Mouse (Mus musculus) kidney, embryonic 14.5 days (tissue): ENCODE measurements around the gene Palld. TPM values are rescaled to one million over a fixed set of nuclear protein-coding genes. Genes with fewer than 3 reads are reported as not detected.

Experiments
- ATAC-seq: fragments of 200-750 bp; cut with Nextera tagmentation; 2 replicates; pipeline ENCODE4 v1.8.0; 2017; ENCODE audit warnings: moderate number of reproducible peaks, mild to moderate bottlenecking, moderate TSS enrichment, moderate library complexity; ENCODE audit not compliant: low FRiP score, low TSS enrichment
- H3K27ac ChIP-seq: fragments of 300-500 bp; sonication (generic); 2 replicates; pipeline ENCODE4 v1.5.1; 2014; ENCODE audit warnings: low read depth, mild to moderate bottlenecking, low read length, moderate library complexity, mixed read lengths
- H3K27me3 ChIP-seq: fragments of 300-500 bp; sonication (generic); 2 replicates; pipeline ENCODE4 v1.6.1; 2014; ENCODE audit warnings: mild to moderate bottlenecking, low read length; ENCODE audit not compliant: control insufficient read depth, insufficient read depth
- H3K36me3 ChIP-seq: fragments of 300-500 bp; sonication (generic); 2 replicates; pipeline ENCODE4 v1.6.1; 2014; ENCODE audit warnings: low read length, mixed read lengths; ENCODE audit not compliant: control insufficient read depth, insufficient read depth
- H3K4me1 ChIP-seq: fragments of 300-500 bp; sonication (generic); 2 replicates; pipeline ENCODE4 v1.6.1; 2014; ENCODE audit warnings: low read length, mixed read lengths; ENCODE audit not compliant: control insufficient read depth, insufficient read depth
- H3K4me2 ChIP-seq: fragments of 300-500 bp; sonication (generic); replicated peaks from 2 replicates; pipeline ENCODE4 v1.6.1; 2014; ENCODE audit warnings: low read depth, mild to moderate bottlenecking, low read length
- H3K4me3 ChIP-seq: fragments of 300-500 bp; sonication (generic); 2 replicates; pipeline ENCODE4 v1.5.1; 2014; ENCODE audit warnings: mild to moderate bottlenecking, low read length
- H3K9ac ChIP-seq: fragments of 300-500 bp; sonication (generic); 2 replicates; pipeline ENCODE4 v1.6.1; 2014; ENCODE audit warnings: low read depth, mild to moderate bottlenecking, low read length, moderate library complexity
- H3K9me3 ChIP-seq: fragments of 300-500 bp; sonication (generic); 2 replicates; pipeline ENCODE4 v1.6.1; 2016; ENCODE audit warnings: low read length; ENCODE audit not compliant: control insufficient read depth
- WGBS: fragments of 180-500 bp; shearing (Covaris S2); extraction: QIAGEN DNeasy Blood & Tissue Kit; methylation state at CpG from one replicate; pipeline ENCODE4 v1.1.7; 2014; 5-methylcytosine and 5-hydroxymethylcytosine counted together
- polyA plus RNA-seq: library from polyadenylated mRNA; unstranded; fragments of >200 nt; fragmentation: Nextera tagmentation; extraction: Ambion mirVana; gene quantifications from 2 replicates; pipeline ENCODE4 v1.2.1, GENCODE M21; 2014

Gene Palld
- polyA plus RNA-seq, 1 experiment from 2014 or later = 53.1 TPM

DNA sequence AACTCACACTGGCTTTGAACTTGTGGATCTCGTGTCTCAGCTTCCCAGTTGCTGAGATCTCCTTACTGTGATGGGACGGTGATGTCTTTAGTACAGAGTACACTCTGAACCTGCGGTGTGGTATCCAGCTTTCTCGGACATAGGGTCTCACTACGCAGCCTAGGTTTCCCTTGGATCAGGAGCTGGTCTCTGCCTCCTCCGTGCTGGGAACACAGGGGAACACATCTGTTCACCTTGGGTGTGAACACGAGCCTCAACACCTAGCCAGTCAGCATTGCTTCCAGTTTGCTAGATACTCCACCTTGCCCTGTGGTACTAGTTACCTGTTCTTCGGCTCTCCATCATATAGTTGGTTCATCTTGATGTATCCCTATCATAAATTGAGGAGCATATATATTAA lies 413.9 kb downstream of the Palld start:
- Histone ChIP-seq H3K9me3 (no peaks in the 10 kb centered on the region), H3K36me3 (peaks cover 3% of the 10 kb centered on the region; the same call in 1 of the 2 replicates), H3K4me3 (peak overlapping the region; percentile 76), H3K4me1 (no peaks in the 10 kb centered on the region), H3K27me3 (no peaks in the 10 kb centered on the region), H3K9ac (peak overlapping the region; percentile 68; the same call in 1 of the 2 replicates), H3K27ac (no peak overlapping the region), H3K4me2 (peak overlapping the region; percentile 76)
- ATAC-seq = no peak
- WGBS = 88% methylated on average over 8 of the region's 8 CpGs

- no peaks in the 10 kb centered on the region for H3K9me3 ChIP-seq
- peak within 1 kb of the TSS; percentile 92 for H3K27ac ChIP-seq
- peak within 1 kb of the TSS; percentile 76 for H3K4me3 ChIP-seq
- H3K27me3 ChIP-seq = no peaks in the 10 kb centered on the region
- no peaks in the 10 kb centered on the region for H3K4me1 ChIP-seq
- ATAC-seq = peak; percentile 96
- H3K36me3 ChIP-seq = no peaks in the 10 kb centered on the region; the same call in 1 of the 2 replicates
- 2% methylated on average over 29 of the region's 29 CpGs for WGBS
- peak within 1 kb of the TSS; percentile 68 for H3K9ac ChIP-seq
- peak within 1 kb of the TSS; percentile 76 for H3K4me2 ChIP-seq
Measured at GRCm38 (mm10) chr8:61487597-61488156, 414.8 kb downstream of the Palld start, which contains the start of gene Cbr4. Gene Cbr4, plus strand, starts transcription at chr8:61487734.

- 98% methylated on average over 2 of the region's 2 CpGs for WGBS
- Histone ChIP-seq H3K27ac (peak overlapping the region; percentile 92; the same call in 1 of the 2 replicates), H3K4me1 (no peaks in the 10 kb centered on the region), H3K4me2 (0 out of 2 replicates have a peak overlapping the region, but pooled peaks have one; percentile 76), H3K9me3 (no peaks in the 10 kb centered on the region), H3K36me3 (no peaks in the 10 kb centered on the region; the same call in 1 of the 2 replicates), H3K4me3 (peak overlapping the region; percentile 76), H3K27me3 (no peaks in the 10 kb centered on the region), H3K9ac (peak overlapping the region; percentile 68; the same call in 1 of the 2 replicates)
- ATAC-seq = 0 out of 2 replicates have a peak, but pooled peaks have one; percentile 40
Measured at GRCm38 (mm10) chr8:61486923-61487529, 415.5 kb downstream of the Palld start.

GRCm38 (mm10) chr8:61480260-61480967 lies 422.1 kb downstream of the Palld start:
- H3K27me3 ChIP-seq = no peaks in the 10 kb centered on the region
- 88% methylated on average over 14 of the region's 14 CpGs for WGBS
- no peak overlapping the region for H3K4me2 ChIP-seq
- no peaks in the 10 kb centered on the region for H3K9me3 ChIP-seq
- no peak overlapping the region for H3K9ac ChIP-seq
- H3K36me3 ChIP-seq = no peaks in the 10 kb centered on the region
- H3K4me1 ChIP-seq = peaks cover 4% of the 10 kb centered on the region; the same call in 1 of the 2 replicates
- ATAC-seq = no peak
- H3K27ac ChIP-seq = no peak overlapping the region
- H3K4me3 ChIP-seq = no peak overlapping the region

DNA sequence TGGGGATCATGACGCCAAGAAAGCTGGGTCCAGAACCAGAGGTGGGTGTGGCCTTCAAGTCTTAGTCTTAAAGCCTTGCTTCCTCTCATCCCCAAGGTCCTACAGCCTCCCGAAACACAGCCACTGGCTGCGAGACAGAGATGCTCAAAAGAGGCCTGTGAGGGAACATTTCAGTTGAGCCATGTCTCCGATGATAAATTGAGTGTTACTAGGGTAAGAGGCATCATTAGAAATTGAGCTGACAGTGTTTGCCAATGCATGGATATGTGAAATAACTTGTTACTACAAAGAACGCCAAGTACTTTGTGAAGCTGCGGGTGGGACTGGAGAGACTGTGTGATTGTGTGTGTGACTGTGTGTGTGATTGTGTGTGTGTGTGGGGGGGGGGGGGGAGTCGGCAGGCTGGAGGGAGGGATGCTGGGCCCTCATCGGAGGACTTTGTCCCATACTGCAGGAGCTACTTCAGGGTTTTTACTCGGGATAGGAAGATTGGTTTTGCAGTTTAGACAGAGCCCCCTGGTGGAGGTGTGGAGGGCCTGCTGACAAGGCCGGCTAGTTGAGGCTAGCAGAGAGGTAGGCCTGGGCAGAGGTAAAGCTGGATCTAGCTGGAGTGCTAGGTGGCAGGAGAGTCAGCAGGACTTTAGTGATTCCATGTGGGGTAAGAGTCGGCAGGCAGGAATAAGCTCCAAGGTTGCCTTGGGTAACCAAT lies 422.8 kb downstream of the Palld start:
- H3K9me3 ChIP-seq = no peaks in the 10 kb centered on the region
- H3K27me3 ChIP-seq = no peaks in the 10 kb centered on the region
- no peaks in the 10 kb centered on the region for H3K36me3 ChIP-seq
- no peak overlapping the region for H3K4me3 ChIP-seq
- H3K27ac ChIP-seq = no peak overlapping the region
- ATAC-seq = peak; percentile 72
- H3K4me1 ChIP-seq = peaks cover 7% of the 10 kb centered on the region; the same call in 1 of the 2 replicates
- H3K4me2 ChIP-seq = no peak overlapping the region
- no peak overlapping the region for H3K9ac ChIP-seq
- WGBS = 57% methylated on average over 11 of the region's 11 CpGs

DNA sequence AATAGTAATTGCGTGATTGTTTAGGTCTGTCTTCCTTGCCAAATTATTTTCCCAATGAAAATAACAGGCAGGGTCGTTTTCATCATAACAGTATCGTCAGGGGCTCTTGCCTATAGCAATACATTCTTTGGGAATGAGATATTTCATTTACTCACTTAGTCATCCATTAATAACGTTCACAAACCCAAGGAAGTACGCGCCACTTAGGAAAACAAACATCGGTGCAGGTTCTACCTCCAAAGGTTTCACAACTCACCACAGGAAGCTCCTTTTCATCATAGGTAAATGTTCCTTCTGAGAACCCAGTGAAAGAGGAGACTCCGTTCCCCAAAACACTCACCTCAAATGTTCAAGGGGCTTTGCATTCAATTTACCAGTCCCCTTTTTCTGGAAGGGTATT lies 423.7 kb downstream of the Palld start:
- H3K4me1 ChIP-seq = peaks cover 7% of the 10 kb centered on the region; the same call in 1 of the 2 replicates
- H3K9me3 ChIP-seq = no peaks in the 10 kb centered on the region
- H3K4me3 ChIP-seq = no peak overlapping the region
- H3K36me3 ChIP-seq = no peaks in the 10 kb centered on the region
- no peak overlapping the region for H3K27ac ChIP-seq
- no peak for ATAC-seq
- H3K27me3 ChIP-seq = no peaks in the 10 kb centered on the region
- no peak overlapping the region for H3K4me2 ChIP-seq
- no peak overlapping the region for H3K9ac ChIP-seq
- 73% methylated on average over 8 of the region's 8 CpGs for WGBS

DNA sequence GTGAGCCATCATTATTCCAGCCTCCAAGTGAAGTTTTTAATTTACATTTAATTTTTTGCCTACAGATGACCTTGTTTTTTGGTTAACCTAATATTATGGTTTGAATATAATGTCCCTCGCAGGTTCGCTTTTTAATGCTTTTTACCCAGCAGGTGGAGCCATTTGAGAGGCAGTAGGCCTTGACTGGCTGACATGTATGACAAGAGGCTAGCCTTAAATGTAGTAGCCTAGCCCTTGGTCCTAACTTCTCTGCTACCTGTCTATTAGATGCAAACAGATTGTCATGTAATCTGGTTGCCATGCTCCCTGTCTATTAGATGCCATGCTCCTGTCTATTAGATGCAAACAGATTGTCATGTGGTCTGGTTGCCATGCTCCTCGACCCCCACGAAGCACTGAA lies 424.3 kb downstream of the Palld start:
- Histone ChIP-seq H3K9me3 (no peaks in the 10 kb centered on the region), H3K4me3 (no peak overlapping the region), H3K4me2 (no peak overlapping the region), H3K27ac (no peak overlapping the region), H3K4me1 (peaks cover 7% of the 10 kb centered on the region; the same call in 1 of the 2 replicates), H3K36me3 (no peaks in the 10 kb centered on the region), H3K9ac (no peak overlapping the region), H3K27me3 (no peaks in the 10 kb centered on the region)
- no peak for ATAC-seq
- WGBS = 95% methylated on average over 4 of the region's 4 CpGs

DNA sequence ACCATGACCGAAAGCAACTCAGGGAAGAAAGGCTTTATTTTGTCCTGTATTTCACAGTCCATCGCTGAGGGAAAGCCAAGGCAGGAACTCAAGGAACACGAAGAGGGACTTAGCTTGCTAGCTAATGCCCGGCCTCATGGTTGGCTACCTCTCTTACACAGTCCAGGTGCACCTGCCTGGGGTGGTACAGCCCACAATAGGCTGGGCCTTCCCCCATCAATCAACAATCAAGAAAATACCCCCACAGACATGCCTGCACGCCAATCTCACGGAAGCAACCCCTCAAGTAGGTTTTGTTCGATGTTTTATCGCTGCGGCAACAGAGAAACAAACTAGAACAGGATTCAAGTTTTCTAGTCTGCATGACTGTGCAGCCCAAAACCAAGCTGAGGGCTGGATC lies 426.3 kb downstream of the Palld start:
- Histone ChIP-seq H3K4me3 (no peak overlapping the region), H3K4me1 (peaks cover 7% of the 10 kb centered on the region; the same call in 1 of the 2 replicates), H3K9ac (no peak overlapping the region), H3K27ac (peak overlapping the region; percentile 49), H3K27me3 (no peaks in the 10 kb centered on the region), H3K4me2 (no peak overlapping the region), H3K36me3 (no peaks in the 10 kb centered on the region), H3K9me3 (no peaks in the 10 kb centered on the region)
- ATAC-seq = peak; percentile 76
- WGBS = 43% methylated on average over 9 of the region's 9 CpGs
